Mouse (Mus musculus): Measurements from ENCODE around the gene Ccdc151. TPM values are rescaled to one million over a fixed set of nuclear protein-coding genes. Genes with fewer than 3 reads are reported as not detected.
A peak's percentile ranks its signal among the peaks of the same experiment; 100 is the strongest.

Gene Ccdc151
- 0.02 TPM in 1 of 2 replicates, not detected in the other for polyA plus RNA-seq (2012)

GRCm38 (mm10) chr9:22002194-22003162 lies at the start of gene Ccdc151, which contains the start of gene Prkcsh:
Ccdc151 (minus strand) TSS chr9:22002634.
Prkcsh (plus strand) TSS chr9:22002806.
- no peak for TF ChIP-seq TAL1 (IDR thresholded peaks at IDR 0.05; ENCODE audit: low read length)
- no peak for TF ChIP-seq GATA1 (IDR thresholded peaks at IDR 0.05; ENCODE audit: low read length)
- H3K4me3 ChIP-seq (replicated peaks): peak within 1 kb of the TSS; percentile 73
- H3K36me3 ChIP-seq (ENCODE audit: control insufficient read depth): peaks cover 40% of the 10 kb centered on the region
- peaks cover 41% of the 10 kb centered on the region for H3K4me1 ChIP-seq (ENCODE audit: control insufficient read depth)
- no peaks in the 10 kb centered on the region for H3K9me3 ChIP-seq (ENCODE audit: control insufficient read depth, low read length)
- H3K27me3 ChIP-seq (ENCODE audit: control insufficient read depth): peaks cover 35% of the 10 kb centered on the region

- H3K9me3 ChIP-seq (ENCODE audit: control insufficient read depth, low read length): peaks cover 24% of the 10 kb centered on the region
- H3K27me3 ChIP-seq (ENCODE audit: control insufficient read depth): peaks cover 90% of the 10 kb centered on the region
- TF ChIP-seq TAL1 (IDR thresholded peaks at IDR 0.05; ENCODE audit: low read length) (no peak), GATA1 (IDR thresholded peaks at IDR 0.05; ENCODE audit: low read length) (no peak)
- H3K36me3 ChIP-seq (ENCODE audit: control insufficient read depth): peaks cover 5% of the 10 kb centered on the region
- H3K4me3 ChIP-seq (replicated peaks): peak within 1 kb of the TSS; percentile 4
- H3K4me1 ChIP-seq (ENCODE audit: control insufficient read depth): peaks cover 44% of the 10 kb centered on the region
These were observed 49.5 kb upstream of the Ccdc151 start, which contains the start of gene Elavl3 for GRCm38 (mm10) chr9:22051958-22052254. Elavl3 (minus strand) TSS chr9:22052023.

DNA sequence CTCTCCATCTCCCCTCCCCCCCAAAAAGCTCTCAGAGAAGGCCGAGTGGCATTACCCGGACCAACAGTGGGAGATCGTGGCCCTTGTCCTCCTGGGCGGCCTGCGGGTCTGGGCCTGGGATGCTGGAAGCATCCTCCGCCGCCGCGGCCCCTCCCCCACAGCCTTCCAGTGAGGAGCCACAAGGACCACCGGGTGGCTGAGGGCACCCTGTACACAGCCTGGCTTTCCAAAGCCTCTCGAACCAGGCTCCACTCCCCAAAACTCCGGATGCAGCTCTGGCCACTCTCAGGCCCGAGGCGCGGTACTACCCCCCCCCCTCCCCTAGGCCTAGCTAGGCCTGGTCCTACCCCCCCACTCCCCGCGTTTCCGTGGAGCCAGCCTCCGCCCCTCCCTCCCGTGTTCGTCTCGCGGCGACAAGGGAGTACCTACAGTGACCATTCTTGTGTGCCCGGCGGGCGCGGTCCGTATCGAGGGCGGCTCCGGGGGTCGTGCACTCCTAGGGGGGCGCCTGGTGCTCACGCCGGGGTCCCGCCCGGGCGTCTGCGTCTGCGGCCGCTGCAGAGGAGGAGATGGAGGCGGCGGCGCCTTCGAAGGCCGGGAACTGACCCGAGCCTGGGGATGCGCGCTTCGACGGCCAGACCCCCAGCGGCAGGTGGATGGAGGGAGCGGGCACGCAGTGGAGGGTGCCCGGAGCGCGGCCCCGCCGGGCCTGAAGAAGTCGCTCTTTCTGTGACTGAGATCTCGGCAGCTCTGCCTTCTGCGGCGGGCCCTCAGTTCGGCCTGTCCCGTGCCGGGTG lies 48.9 kb upstream of the Ccdc151 start:
- H3K4me3 ChIP-seq (replicated peaks): peak overlapping the region; percentile 4
- H3K4me1 ChIP-seq (ENCODE audit: control insufficient read depth): peaks cover 44% of the 10 kb centered on the region
- peaks cover 2% of the 10 kb centered on the region for H3K36me3 ChIP-seq (ENCODE audit: control insufficient read depth)
- H3K27me3 ChIP-seq (ENCODE audit: control insufficient read depth): peaks cover 93% of the 10 kb centered on the region
- peaks cover 24% of the 10 kb centered on the region for H3K9me3 ChIP-seq (ENCODE audit: control insufficient read depth, low read length)
- TF ChIP-seq GATA1 (IDR thresholded peaks at IDR 0.05; ENCODE audit: low read length) (no peak), TAL1 (IDR thresholded peaks at IDR 0.05; ENCODE audit: low read length) (no peak)

DNA sequence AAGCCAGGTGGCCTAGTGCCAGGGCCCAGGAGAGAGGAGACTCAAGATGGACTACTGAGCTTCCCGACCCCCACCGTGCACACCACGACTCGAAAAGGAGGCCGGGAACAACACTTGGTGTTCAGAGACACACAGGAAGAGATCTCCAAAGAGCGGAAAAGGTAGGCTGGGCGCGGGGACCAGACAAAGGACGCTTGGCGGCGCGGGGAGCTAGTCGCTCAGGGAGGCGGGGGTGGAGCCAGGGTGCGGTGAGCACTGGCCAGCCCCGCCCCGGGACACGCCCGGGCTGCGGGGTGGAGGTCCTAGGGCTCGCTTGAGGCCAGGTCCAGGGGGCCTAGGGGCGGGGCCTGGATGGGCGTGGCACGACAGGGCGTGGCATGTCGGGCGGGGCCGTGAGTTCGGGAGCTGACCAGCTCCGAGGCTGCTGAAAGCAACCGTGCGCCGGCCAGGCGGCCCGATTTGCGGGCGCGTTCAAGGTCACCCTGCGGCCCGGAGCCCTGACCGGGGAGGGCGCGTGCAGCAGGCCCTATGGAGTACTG lies 48.0 kb upstream of the Ccdc151 start:
- H3K4me3 ChIP-seq (replicated peaks): peak overlapping the region; percentile 21
- peaks cover 44% of the 10 kb centered on the region for H3K4me1 ChIP-seq (ENCODE audit: control insufficient read depth)
- TF ChIP-seq TAL1 (IDR thresholded peaks at IDR 0.05; ENCODE audit: low read length): no peak
- no peak for TF ChIP-seq GATA1 (IDR thresholded peaks at IDR 0.05; ENCODE audit: low read length)
- H3K36me3 ChIP-seq (ENCODE audit: control insufficient read depth): no peaks in the 10 kb centered on the region
- H3K27me3 ChIP-seq (ENCODE audit: control insufficient read depth): peaks cover 92% of the 10 kb centered on the region
- H3K9me3 ChIP-seq (ENCODE audit: control insufficient read depth, low read length): peaks cover 24% of the 10 kb centered on the region

GRCm38 (mm10) chr9:22049721-22050270 lies 47.4 kb upstream of the Ccdc151 start:
- Histone ChIP-seq H3K4me1 (ENCODE audit: control insufficient read depth) (peaks cover 38% of the 10 kb centered on the region), H3K27me3 (ENCODE audit: control insufficient read depth) (peaks cover 86% of the 10 kb centered on the region), H3K36me3 (ENCODE audit: control insufficient read depth) (no peaks in the 10 kb centered on the region), H3K9me3 (ENCODE audit: control insufficient read depth, low read length) (peaks cover 24% of the 10 kb centered on the region), H3K4me3 (replicated peaks) (no peak overlapping the region)
- TF ChIP-seq GATA1 (IDR thresholded peaks at IDR 0.05; ENCODE audit: low read length): no peak
- no peak for TF ChIP-seq TAL1 (IDR thresholded peaks at IDR 0.05; ENCODE audit: low read length)

- peaks cover 81% of the 10 kb centered on the region for H3K27me3 ChIP-seq (ENCODE audit: control insufficient read depth)
- H3K36me3 ChIP-seq (ENCODE audit: control insufficient read depth): no peaks in the 10 kb centered on the region
- peaks cover 22% of the 10 kb centered on the region for H3K9me3 ChIP-seq (ENCODE audit: control insufficient read depth, low read length)
- TF ChIP-seq GATA1 (IDR thresholded peaks at IDR 0.05; ENCODE audit: low read length) (no peak), TAL1 (IDR thresholded peaks at IDR 0.05; ENCODE audit: low read length) (no peak)
- H3K4me1 ChIP-seq (ENCODE audit: control insufficient read depth): peaks cover 33% of the 10 kb centered on the region
- H3K4me3 ChIP-seq (replicated peaks): no peak overlapping the region
These were observed 46.9 kb upstream of the Ccdc151 start for GRCm38 (mm10) chr9:22049315-22049714.

DNA sequence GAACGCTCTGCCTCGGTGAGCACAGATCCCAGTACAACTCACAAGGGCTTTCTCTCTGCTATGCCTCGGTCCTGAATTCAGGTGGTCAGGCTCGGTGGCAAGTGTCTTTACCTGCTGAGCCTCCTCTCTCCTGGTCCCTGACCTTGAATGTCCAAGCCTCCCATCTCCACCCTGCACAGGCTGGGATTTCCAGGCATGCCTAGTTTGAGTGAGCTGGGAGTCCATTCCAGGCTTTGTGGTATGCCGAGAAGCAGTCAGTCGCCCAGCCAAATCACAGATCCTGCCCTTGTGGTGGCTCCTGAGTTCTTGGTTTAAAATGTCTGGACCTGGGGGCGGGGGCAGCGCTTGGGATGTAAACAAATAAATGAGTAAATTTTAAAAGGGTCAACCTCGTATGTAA lies 44.9 kb upstream of the Ccdc151 start:
- H3K9me3 ChIP-seq (ENCODE audit: control insufficient read depth, low read length): peaks cover 22% of the 10 kb centered on the region
- no peaks in the 10 kb centered on the region for H3K36me3 ChIP-seq (ENCODE audit: control insufficient read depth)
- peaks cover 63% of the 10 kb centered on the region for H3K27me3 ChIP-seq (ENCODE audit: control insufficient read depth)
- peaks cover 32% of the 10 kb centered on the region for H3K4me1 ChIP-seq (ENCODE audit: control insufficient read depth)
- TF ChIP-seq TAL1 (IDR thresholded peaks at IDR 0.05; ENCODE audit: low read length) (no peak), GATA1 (IDR thresholded peaks at IDR 0.05; ENCODE audit: low read length) (no peak)
- no peak overlapping the region for H3K4me3 ChIP-seq (replicated peaks)

GRCm38 (mm10) chr9:22041832-22042231 lies 39.4 kb upstream of the Ccdc151 start:
- H3K36me3 ChIP-seq (ENCODE audit: control insufficient read depth): no peaks in the 10 kb centered on the region
- no peak overlapping the region for H3K4me3 ChIP-seq (replicated peaks)
- peaks cover 17% of the 10 kb centered on the region for H3K27me3 ChIP-seq (ENCODE audit: control insufficient read depth)
- H3K9me3 ChIP-seq (ENCODE audit: control insufficient read depth, low read length): peaks cover 4% of the 10 kb centered on the region
- no peak for TF ChIP-seq TAL1 (IDR thresholded peaks at IDR 0.05; ENCODE audit: low read length)
- TF ChIP-seq GATA1 (IDR thresholded peaks at IDR 0.05; ENCODE audit: low read length): no peak
- H3K4me1 ChIP-seq (ENCODE audit: control insufficient read depth): no peaks in the 10 kb centered on the region

Data from erythroblast, embryonic 14.5 days (primary cell).